Mouse (Mus musculus) effector memory CD4-positive, alpha-beta T cell, adult 5 months (primary cell): ENCODE measurements around the gene Coa5. TPM values are rescaled to one million over a fixed set of nuclear protein-coding genes. Genes with fewer than 3 reads are reported as not detected.

Experiments
- polyA plus RNA-seq: library from polyadenylated mRNA; unstranded; fragments of 100-300 nt; shearing (Covaris generic); gene quantifications from one replicate; pipeline ENCODE4 v1.2.1, GENCODE M21; 2017

Gene Coa5
- 52.4 TPM for polyA plus RNA-seq

GRCm38 (mm10) chr1:37429366-37430296 lies at the start of gene Coa5, which contains the start of gene Unc50:
Gene Coa5 (minus strand): TSS chr1:37430103.
Gene Unc50 (plus strand): TSS chr1:37430139.

Other genes starting within 250 kb of the Coa5 start
- not detected for gene Cnga3, start 215.7 kb downstream of the Coa5 start, polyA plus RNA-seq
- gene Inpp4a, start 130.2 kb downstream of the Coa5 start, polyA plus RNA-seq: 19.9 TPM
- 81.8 TPM for gene Unc50, start within 50 bp of the Coa5 start, polyA plus RNA-seq
- gene Mgat4a, start 110.9 kb upstream of the Coa5 start, polyA plus RNA-seq: 13.9 TPM